Mouse (Mus musculus) ovary, postnatal 14 days (tissue): ENCODE results near the gene Clk2.

Experiments
- DNase-seq: peaks from one replicate; pipeline ENCODE4 v3.0.0; 2022; ENCODE audit warnings: low spot score

Gene Clk2

DNA sequence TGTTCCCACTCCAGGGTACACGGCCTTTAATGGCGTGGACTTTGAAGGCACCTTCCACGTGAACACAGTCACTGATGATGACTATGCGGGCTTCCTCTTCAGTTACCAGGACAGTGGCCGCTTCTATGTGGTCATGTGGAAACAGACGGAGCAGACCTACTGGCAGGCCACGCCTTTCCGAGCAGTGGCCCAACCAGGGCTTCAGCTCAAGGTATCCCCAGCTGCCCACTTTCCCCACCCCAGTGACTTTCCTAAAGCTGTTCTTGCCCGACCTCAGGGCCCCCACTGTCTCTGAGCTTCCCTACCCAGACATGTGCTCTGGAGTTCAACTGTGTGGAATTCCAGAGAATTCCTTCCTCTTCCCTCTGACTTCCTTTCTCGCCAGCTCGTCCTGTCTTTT lies 60.2 kb downstream of the Clk2 start:
- DNase-seq, result no peak

DNA sequence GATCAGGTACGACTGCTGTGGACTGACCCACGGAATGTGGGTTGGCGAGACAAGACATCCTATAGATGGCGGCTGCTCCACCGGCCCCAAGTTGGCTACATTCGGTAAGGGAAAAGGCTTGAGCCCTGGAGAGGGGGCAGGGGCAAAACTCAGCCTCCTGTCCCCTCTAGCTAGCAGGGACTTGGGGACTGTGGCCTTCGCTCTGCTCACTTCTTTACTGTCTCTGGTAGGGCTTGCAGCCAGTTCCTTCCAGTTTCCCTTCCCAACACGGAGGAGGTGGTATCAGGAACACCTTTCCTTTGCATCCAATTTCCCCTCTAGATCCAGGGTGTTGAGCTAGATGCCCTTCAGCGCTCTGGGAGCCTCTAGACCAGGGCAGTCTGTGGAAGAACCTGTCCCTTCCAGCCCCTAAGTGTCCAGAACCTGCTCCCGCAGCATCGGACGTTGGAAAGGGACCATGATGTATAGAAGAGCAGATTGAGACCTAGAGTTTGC lies 60.8 kb downstream of the Clk2 start:
- no peak for DNase-seq

DNA sequence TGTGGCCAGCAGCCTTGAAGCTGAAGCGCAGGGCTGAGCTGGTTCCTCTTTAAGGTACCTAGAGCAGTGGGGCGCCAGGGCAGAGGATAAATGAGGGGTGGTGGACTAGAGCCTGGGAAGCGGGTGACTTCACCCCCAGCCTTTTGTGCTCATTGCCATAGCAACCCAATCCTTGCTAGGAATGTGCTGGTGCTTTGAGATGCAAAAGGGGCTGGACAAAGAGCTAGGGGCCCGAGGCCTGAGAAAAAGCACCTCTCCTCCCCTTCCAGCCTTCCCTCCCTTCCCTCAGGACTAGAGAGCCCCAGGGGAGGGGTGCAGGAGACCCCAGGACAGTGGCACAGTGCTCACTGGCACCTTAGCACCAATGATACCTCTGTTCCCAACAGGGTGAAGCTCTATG lies 61.3 kb downstream of the Clk2 start:
- no peak for DNase-seq

DNA sequence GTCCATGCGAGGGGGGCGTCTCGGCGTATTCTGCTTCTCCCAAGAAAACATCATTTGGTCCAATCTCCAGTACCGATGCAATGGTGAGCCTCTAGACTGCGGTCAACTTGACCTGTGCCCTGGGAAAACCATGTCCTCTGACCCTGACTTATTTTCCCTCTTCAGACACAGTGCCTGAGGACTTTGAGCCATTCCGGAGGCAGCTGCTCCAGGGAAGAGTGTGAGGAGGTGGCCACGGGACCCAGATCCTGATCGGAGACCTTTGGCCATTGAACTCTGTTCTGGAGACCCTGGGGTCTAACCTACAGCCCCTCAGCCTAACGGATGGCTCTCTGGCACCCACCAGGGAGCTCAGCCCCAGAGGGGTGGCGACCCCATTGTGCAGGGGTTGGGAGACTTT lies 61.8 kb downstream of the Clk2 start:
- no peak for DNase-seq
